Mouse (Mus musculus): ENCODE measurements at regions not wholly inside any gene's neighbourhood (a gene's known extent, or its start where the extent isn't known, plus 50 kb on each side); places are given as distances from the start of the nearest gene placed in this dataset.

- TF ChIP-seq CTCF (IDR thresholded peaks at IDR 0.05; ENCODE audit: control insufficient read depth, insufficient read depth, insufficient read length) (no peak), CEBPB (IDR thresholded peaks at IDR 0.05; ENCODE audit: low read depth) (no peak)
Measured at GRCm38 (mm10) chr12:119099736-119100135, 133.5 kb upstream of the Abcb5 start.
